Mouse (Mus musculus): ENCODE measurements at regions not wholly inside any gene's neighbourhood (a gene's known extent, or its start where the extent isn't known, plus 50 kb on each side); places are given as distances from the start of the nearest gene placed in this dataset.

- DNase-seq (ENCODE audit: low spot score) = no peak
Observed at GRCm38 (mm10) chr4:72481748-72482147, 281.0 kb upstream of the Tle1 start.

DNA sequence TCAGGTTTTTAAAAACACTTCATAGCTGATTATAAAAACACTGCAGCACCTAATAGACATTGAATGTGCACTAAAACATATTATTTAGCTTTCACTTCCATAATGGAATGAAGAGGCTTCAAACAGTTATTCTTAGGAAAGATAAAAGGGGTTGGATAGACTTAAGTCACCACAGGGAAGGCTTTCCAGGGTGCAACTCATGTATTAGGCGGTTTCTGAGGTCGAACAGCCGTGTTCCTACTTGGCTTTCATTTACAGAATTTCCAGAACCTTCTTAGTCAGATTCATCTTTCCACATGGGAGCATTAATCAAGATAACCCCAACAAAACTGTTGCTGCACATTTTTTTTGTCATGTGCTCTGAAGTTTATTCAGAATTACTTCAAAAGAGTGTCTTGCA is 279.8 kb upstream of the Tle1 start:
- DNase-seq (ENCODE audit: low spot score) = no peak

GRCm38 (mm10) chr4:72469236-72469875 is 268.6 kb upstream of the Tle1 start:
- DNase-seq (ENCODE audit: low spot score) = peak; percentile 21

GRCm38 (mm10) chr4:72444177-72444770 is 243.6 kb upstream of the Tle1 start:
- no peak for DNase-seq (ENCODE audit: low spot score)

GRCm38 (mm10) chr4:72437367-72437766 is 236.6 kb upstream of the Tle1 start:
- DNase-seq (ENCODE audit: low spot score) = no peak

DNA sequence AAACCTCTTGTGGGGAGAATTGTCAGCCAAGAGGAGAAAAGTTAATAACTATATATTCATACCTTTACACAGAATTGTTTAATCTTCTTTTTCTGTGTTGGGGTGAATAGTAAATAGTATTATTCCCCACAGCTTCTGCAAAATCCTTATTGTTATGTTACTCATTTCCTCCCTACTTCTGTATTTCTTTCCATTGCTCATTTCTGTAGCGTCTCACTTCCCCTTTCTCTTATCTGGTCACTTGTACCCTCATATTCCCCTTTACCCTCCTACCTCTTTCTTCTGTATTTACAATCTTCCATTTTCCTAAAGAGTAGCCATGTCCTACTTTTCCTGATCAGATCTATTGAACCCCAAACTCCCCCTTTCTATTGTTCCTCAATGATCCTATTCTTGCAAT is 224.6 kb upstream of the Tle1 start:
- DNase-seq (ENCODE audit: low spot score) = no peak

- DNase-seq (ENCODE audit: low spot score) = no peak
Observed at GRCm38 (mm10) chr4:72412100-72412788, 211.5 kb upstream of the Tle1 start.

DNA sequence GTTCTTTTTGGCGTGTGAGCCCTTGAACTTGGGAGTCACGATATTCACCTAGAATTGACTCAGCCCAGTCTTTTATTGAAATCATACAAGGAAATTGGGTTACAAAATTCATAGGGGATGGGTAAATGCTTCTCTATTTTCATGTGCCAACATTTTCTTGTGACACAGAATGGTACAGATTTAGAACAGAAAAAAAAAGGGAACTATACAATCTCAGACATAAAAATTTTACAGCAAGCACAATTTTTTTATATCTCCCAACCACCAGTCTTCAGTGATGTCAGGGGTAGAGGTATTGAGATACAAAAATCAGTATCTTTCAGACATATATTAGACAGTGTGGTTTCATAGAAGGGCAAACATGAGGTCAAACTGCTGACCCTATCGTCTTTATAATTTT is 210.6 kb upstream of the Tle1 start:
- no peak for DNase-seq (ENCODE audit: low spot score)

- DNase-seq (ENCODE audit: low spot score) = no peak
Observed at GRCm38 (mm10) chr4:72400759-72401158, 200.0 kb upstream of the Tle1 start.

GRCm38 (mm10) chr4:72391887-72392435 is 191.2 kb upstream of the Tle1 start:
- DNase-seq (ENCODE audit: low spot score) = no peak

GRCm38 (mm10) chr4:72389811-72390625 is 189.3 kb upstream of the Tle1 start:
- no peak for DNase-seq (ENCODE audit: low spot score)

GRCm38 (mm10) chr4:72384901-72385264 is 184.2 kb upstream of the Tle1 start:
- DNase-seq (ENCODE audit: low spot score) = peak; percentile 61

DNA sequence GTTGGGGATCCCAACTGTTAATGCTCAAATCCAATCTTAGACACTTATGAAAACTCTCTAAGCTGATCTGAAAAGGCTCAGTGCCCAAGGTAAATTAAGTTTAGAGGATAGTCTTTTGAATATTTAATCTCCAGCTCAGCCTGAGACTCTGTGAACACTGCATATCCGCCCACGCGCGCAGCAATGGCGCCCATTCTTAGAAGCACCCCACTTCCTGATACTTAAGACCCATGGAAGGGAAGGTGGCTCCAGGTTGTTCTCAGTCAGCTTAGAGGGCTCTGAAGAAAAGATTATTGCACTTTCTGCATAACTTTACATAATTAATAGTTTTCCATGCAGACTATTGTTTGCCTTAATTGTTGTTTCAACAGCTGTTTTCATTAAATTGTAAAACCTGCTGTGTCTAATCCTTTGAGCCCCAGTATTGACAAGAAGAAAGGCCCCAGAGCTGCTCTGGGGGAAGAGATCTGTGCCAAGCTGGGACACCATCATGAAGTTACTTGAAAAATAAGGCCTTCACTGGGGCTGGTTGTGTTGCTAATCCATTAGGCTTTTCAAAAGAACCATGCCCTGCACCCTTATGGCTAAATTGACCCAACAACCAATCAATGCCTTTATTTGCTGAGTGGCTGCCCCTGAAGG is 183.7 kb upstream of the Tle1 start:
- no peak for DNase-seq (ENCODE audit: low spot score)

DNA sequence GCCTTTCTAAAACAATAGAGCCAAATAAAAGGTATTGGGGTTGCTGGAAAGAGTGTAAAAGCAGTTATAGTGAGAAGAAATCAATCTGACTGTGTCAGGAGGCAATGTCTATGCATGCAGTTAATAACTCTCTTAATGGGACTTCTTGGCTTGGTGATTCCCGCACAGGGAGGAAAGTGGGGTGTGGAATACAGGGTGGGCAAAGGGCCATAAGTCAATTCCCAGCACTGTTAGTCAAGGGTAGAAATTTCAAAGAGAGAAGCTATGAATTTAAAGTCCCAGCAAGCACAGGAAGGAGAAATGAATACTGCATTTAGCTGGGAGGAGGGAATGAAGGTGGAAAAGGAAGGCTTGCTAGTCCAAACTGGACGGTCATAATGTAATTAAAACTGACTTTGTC is 183.0 kb upstream of the Tle1 start:
- DNase-seq (ENCODE audit: low spot score) = no peak

DNA sequence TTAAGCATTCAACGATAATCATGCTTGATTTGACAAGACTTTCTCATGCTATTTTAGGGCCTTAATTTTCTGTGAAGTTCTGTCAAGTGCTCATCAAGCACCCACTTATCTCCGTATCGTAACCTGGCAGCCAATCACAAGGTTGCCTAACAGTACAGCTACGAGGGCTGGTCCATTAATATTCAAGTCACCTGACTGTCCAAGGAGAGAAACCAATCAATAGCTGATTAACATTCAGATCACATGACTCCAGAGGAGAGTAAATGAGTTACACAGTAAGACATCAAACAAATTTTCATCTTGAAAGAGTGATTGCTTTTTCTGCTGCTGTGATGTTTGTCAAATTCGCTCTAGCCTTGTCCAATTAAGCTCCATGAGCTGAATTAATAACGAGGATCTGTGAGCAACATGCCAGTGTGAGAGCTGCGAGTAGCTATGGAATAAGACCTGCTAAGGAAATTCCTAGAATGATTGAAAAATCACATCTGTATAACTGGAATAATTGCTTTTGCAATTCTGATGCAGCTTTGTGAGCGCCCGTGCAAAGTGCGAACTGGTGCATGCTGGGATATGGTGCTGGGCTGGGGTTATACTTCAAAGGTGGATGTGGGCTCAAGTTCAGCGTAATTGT is 181.9 kb upstream of the Tle1 start:
- no peak for DNase-seq (ENCODE audit: low spot score)

GRCm38 (mm10) chr4:72381742-72382141 is 181.0 kb upstream of the Tle1 start:
- no peak for DNase-seq (ENCODE audit: low spot score)

DNA sequence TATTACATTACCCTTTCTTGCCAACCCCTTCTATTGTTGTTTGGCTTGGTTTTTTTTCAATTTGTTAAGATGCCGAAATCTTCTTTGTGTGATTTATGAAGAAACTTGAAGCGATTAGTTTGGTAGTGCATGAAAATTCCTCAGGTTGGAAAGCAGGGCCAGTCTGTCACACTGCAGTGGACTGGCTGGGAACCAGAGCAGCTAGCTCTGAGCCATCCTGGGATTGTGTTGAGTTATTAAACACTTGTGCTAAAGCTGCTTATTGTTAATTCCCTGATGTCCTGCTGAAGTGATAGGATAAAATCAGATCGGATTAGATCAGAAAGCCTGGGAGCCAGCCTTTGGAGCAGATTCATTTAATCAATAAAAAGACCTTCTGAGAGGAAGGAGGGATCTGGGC is 180.4 kb upstream of the Tle1 start:
- no peak for DNase-seq (ENCODE audit: low spot score)

DNA sequence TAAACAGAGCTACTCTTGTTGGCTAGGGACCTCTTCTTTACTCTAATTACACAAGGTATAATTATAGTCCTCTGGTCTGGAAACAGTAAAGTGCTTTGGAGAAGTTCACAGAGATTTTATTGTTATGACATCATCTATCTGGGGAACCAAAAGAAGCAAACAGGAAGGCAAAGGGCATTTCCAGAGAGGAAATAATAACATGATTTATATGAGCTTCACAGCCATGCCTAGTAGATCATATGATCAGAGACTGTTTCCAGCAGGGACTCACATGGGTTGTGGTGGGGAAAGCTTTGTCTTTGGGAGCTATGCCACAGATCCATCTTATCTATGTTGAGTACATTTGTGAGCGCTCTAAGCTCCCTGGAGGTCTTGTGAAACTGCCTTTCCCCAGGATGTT is 178.8 kb upstream of the Tle1 start:
- no peak for DNase-seq (ENCODE audit: low spot score)

DNA sequence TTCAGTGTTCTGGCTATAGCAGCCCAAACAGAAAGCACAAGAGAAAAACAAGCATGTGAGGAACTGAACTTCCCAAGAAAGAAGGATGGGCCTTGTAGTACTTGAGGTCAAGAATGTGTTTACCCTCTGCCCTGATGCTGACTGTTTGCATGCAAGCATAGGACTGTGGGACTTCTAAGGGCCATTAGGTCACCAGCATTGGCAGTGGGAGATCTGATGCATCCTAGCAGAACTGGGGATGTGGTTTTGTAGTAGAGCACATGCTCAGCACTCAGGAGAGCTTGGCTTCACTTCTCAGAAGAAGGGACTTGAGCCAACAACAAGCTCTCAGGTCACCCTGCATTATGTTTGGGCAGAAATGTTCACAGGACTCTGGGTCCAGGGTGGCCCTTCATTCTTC is 178.3 kb upstream of the Tle1 start:
- no peak for DNase-seq (ENCODE audit: low spot score)

DNA sequence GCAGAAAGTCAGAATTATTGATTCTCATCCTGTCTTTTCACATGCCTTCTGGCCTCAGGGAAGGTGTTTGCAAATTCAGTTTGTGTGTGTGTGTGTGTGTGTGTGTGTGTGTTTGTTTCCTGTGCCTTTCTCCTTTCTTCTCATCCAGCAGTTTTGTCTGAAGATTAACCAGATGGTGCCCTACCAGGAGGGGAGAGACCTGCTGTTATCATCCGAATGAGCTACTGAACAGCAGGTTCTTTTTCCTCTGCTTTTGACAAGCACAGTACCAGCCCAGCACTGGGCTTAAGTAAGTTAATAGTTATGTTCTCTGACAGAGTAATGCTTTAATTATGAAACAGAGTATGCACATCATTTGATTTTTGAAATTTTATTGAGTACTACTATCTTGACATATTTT is 176.8 kb upstream of the Tle1 start:
- DNase-seq (ENCODE audit: low spot score) = no peak

DNA sequence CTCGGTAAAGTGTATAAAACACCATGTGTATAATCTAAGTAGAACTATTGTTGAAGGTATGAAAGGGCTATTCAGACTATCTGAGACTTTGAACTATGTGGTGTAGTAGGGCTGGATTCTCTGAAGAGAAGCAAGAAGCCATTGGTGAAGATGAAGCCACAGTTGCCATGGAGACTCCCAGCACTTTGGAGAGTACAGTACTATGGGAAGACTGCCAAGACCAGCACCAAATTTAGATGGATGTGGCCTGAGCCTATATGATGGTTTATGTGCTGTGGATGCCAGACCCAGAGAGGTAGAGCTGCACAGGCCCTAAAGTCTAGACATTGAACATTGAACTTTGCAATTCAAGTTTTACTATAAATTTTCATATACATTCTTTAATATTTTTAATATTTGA is 151.3 kb upstream of the Tle1 start:
- no peak for DNase-seq (ENCODE audit: low spot score)

DNA sequence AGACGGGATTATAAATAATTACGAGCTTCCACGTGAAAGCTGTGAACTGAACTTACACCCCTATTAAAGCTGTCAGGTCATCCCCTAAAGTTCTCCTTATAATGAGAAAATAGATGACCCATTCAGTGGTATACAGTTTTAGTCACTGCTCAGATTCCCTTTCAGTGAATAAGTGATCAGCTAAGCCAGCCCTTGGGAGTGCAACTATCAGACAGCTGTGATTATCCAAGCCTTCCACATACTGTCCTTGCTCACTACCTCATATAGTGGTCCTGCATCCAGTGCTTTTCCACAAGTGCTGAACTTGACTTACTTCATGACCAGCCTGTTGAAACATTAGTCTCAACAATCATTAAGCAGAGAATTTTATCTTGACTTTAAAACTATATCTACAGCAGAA is 131.2 kb upstream of the Tle1 start:
- no peak for DNase-seq (ENCODE audit: low spot score)
